Mouse (Mus musculus): ENCODE results near the gene Stard10. TPM values are rescaled to one million over a fixed set of nuclear protein-coding genes. Genes with fewer than 3 reads are reported as not detected.

Stard10 gene
- total and polyA plus RNA-seq, 2 experiments from 2014 or later: 11.0 to 17.3 TPM

- no peak for TF ChIP-seq CTCF (IDR thresholded peaks at IDR 0.05; ENCODE audit: low read depth)
- Histone ChIP-seq H3K9me3 (ENCODE audit: low read length) (no peaks in the 10 kb centered on the region), H3K27ac (ENCODE audit: low read depth, low read length) (no peak overlapping the region), H3K4me2 (ENCODE audit: low read depth) (peak overlapping the region; percentile 8; the same call in 1 of the 2 replicates), H3K9ac (0 out of 2 replicates have a peak overlapping the region, but pooled peaks have one; percentile 18), H3K27me3 (ENCODE audit: insufficient read depth, low read length) (no peaks in the 10 kb centered on the region), H3K4me1 (ENCODE audit: insufficient read depth) (no peaks in the 10 kb centered on the region), H3K4me3 (ENCODE audit: low read depth, low read length) (no peak overlapping the region), H3K36me3 (ENCODE audit: insufficient read depth) (no peaks in the 10 kb centered on the region)
- 54% methylated on average over 3 of the region's 3 CpGs for WGBS
- ATAC-seq (no peak), DNase-seq (no peak)
These were observed 61.4 kb downstream of the Stard10 start for GRCm38 (mm10) chr7:101378285-101378684.

- Histone ChIP-seq H3K36me3 (ENCODE audit: insufficient read depth) (no peaks in the 10 kb centered on the region), H3K27ac (ENCODE audit: low read depth, low read length) (no peak overlapping the region), H3K4me1 (ENCODE audit: insufficient read depth) (no peaks in the 10 kb centered on the region), H3K4me2 (ENCODE audit: low read depth) (no peak overlapping the region; the same call in 1 of the 2 replicates), H3K9me3 (ENCODE audit: low read length) (no peaks in the 10 kb centered on the region), H3K27me3 (ENCODE audit: insufficient read depth, low read length) (no peaks in the 10 kb centered on the region), H3K9ac (no peak overlapping the region), H3K4me3 (ENCODE audit: low read depth, low read length) (no peak overlapping the region)
- 71% methylated on average over 5 of the region's 5 CpGs for WGBS
- TF ChIP-seq CTCF (IDR thresholded peaks at IDR 0.05; ENCODE audit: low read depth): no peak
- ATAC-seq (no peak), DNase-seq (no peak)
These were observed 62.0 kb downstream of the Stard10 start for GRCm38 (mm10) chr7:101378796-101379465.

- Histone ChIP-seq H3K9me3 (ENCODE audit: low read length) (no peaks in the 10 kb centered on the region), H3K9ac (no peak overlapping the region), H3K4me3 (ENCODE audit: low read depth, low read length) (no peak overlapping the region), H3K4me1 (ENCODE audit: insufficient read depth) (no peaks in the 10 kb centered on the region), H3K27ac (ENCODE audit: low read depth, low read length) (no peak overlapping the region), H3K36me3 (ENCODE audit: insufficient read depth) (no peaks in the 10 kb centered on the region), H3K27me3 (ENCODE audit: insufficient read depth, low read length) (no peaks in the 10 kb centered on the region), H3K4me2 (ENCODE audit: low read depth) (no peak overlapping the region)
- 84% methylated on average over 2 of the region's 2 CpGs for WGBS
- no peak for TF ChIP-seq CTCF (IDR thresholded peaks at IDR 0.05; ENCODE audit: low read depth)
- ATAC-seq: no peak
- DNase-seq: no peak
These were observed 62.8 kb downstream of the Stard10 start for GRCm38 (mm10) chr7:101379732-101380131.

GRCm38 (mm10) chr7:101381512-101381911 lies 64.6 kb downstream of the Stard10 start:
- no peak for TF ChIP-seq CTCF (IDR thresholded peaks at IDR 0.05; ENCODE audit: low read depth)
- 82% methylated on average over 6 of the region's 6 CpGs for WGBS
- no peak for DNase-seq

GRCm38 (mm10) chr7:101382378-101382777 lies 65.5 kb downstream of the Stard10 start:
- Histone ChIP-seq H3K9me3 (ENCODE audit: low read length) (no peaks in the 10 kb centered on the region), H3K4me3 (ENCODE audit: low read depth, low read length) (no peak overlapping the region), H3K9ac (no peak overlapping the region), H3K4me1 (ENCODE audit: insufficient read depth) (no peaks in the 10 kb centered on the region), H3K27ac (ENCODE audit: low read depth, low read length) (no peak overlapping the region), H3K36me3 (ENCODE audit: insufficient read depth) (no peaks in the 10 kb centered on the region), H3K27me3 (ENCODE audit: insufficient read depth, low read length) (no peaks in the 10 kb centered on the region), H3K4me2 (ENCODE audit: low read depth) (no peak overlapping the region)
- DNase-seq: no peak
- no peak; the same call in 1 of the 2 replicates for ATAC-seq
- no peak for TF ChIP-seq CTCF (IDR thresholded peaks at IDR 0.05; ENCODE audit: low read depth)
- WGBS: 75% methylated on average over 8 of the region's 8 CpGs

More at GRCm38 (mm10) chr7:101381512-101381911, 64.6 kb downstream of the Stard10 start:
- Histone ChIP-seq H3K36me3 (ENCODE audit: insufficient read depth) (no peaks in the 10 kb centered on the region), H3K27ac (ENCODE audit: low read depth, low read length) (no peak overlapping the region), H3K9ac (no peak overlapping the region), H3K4me2 (ENCODE audit: low read depth) (no peak overlapping the region), H3K4me1 (ENCODE audit: insufficient read depth) (no peaks in the 10 kb centered on the region), H3K9me3 (ENCODE audit: low read length) (no peaks in the 10 kb centered on the region), H3K27me3 (ENCODE audit: insufficient read depth, low read length) (no peaks in the 10 kb centered on the region), H3K4me3 (ENCODE audit: low read depth, low read length) (no peak overlapping the region)
- ATAC-seq: no peak

- Histone ChIP-seq H3K4me2 (ENCODE audit: low read depth) (no peak overlapping the region), H3K4me1 (ENCODE audit: insufficient read depth) (no peaks in the 10 kb centered on the region), H3K27me3 (ENCODE audit: insufficient read depth, low read length) (no peaks in the 10 kb centered on the region), H3K9ac (no peak overlapping the region), H3K27ac (ENCODE audit: low read depth, low read length) (no peak overlapping the region), H3K4me3 (ENCODE audit: low read depth, low read length) (no peak overlapping the region), H3K36me3 (ENCODE audit: insufficient read depth) (no peaks in the 10 kb centered on the region), H3K9me3 (ENCODE audit: low read length) (no peaks in the 10 kb centered on the region)
- WGBS: 85% methylated on average over 3 of the region's 3 CpGs
- no peak for TF ChIP-seq CTCF (IDR thresholded peaks at IDR 0.05; ENCODE audit: low read depth)
- DNase-seq (no peak), ATAC-seq (no peak)
These were observed 66.9 kb downstream of the Stard10 start for GRCm38 (mm10) chr7:101383756-101384155.

- TF ChIP-seq CTCF (IDR thresholded peaks at IDR 0.05; ENCODE audit: low read depth): no peak
- H3K27ac ChIP-seq (ENCODE audit: low read depth, low read length): no peak overlapping the region
- H3K36me3 ChIP-seq (ENCODE audit: insufficient read depth): no peaks in the 10 kb centered on the region
- H3K9me3 ChIP-seq (ENCODE audit: low read length): no peaks in the 10 kb centered on the region
- H3K4me3 ChIP-seq (ENCODE audit: low read depth, low read length): no peak overlapping the region
- DNase-seq (no peak), ATAC-seq (no peak)
- H3K4me1 ChIP-seq (ENCODE audit: insufficient read depth): no peaks in the 10 kb centered on the region
- H3K9ac ChIP-seq: no peak overlapping the region
- no peaks in the 10 kb centered on the region for H3K27me3 ChIP-seq (ENCODE audit: insufficient read depth, low read length)
- WGBS: 61% methylated on average over 10 of the region's 10 CpGs
- no peak overlapping the region for H3K4me2 ChIP-seq (ENCODE audit: low read depth)
These were observed 68.0 kb downstream of the Stard10 start for GRCm38 (mm10) chr7:101384931-101385330.

Measured in forebrain, postnatal 0 days (tissue).